Mouse (Mus musculus) monocyte, adult 2 months (primary cell): ENCODE data around the gene Kif5a.

Experiments used
- DNase-seq, 2 experiments: peaks; one replicate each; pipeline ENCODE4 v3.0.0; 2022; ENCODE audit warnings: low spot score in 2 of 2, low read depth in 1 of 2

Gene Kif5a

GRCm38 (mm10) chr10:127266112-127267091 is 3.3 kb upstream of the Kif5a start, which contains the start of gene Dctn2:
Gene Dctn2 (plus strand): TSS chr10:127266368.
- DNase-seq, result peak; percentile 90 to 91

DNA sequence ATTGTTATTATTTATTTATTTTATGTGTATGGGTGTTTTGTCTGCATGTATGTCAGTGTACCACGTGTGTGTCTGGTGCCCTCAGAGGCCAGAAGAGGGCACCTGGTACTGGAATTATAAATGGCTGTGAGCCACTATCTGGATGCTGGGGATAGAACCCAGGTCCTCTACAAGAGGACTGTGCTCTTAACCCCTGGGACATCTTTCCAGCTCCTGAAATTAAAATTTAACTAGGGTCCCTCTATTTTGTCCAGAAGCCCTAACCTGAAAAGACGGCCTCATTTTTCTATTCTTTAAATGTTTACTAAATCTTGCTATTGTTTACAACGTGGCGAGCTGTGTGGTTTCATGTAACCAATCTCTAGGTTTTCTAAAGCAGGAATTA is 2.6 kb upstream of the Kif5a start:
- no peak for DNase-seq

- no peak for DNase-seq
Observed at GRCm38 (mm10) chr10:127264971-127265370, 1.8 kb upstream of the Kif5a start.

GRCm38 (mm10) chr10:127264336-127264735 is 1.2 kb upstream of the Kif5a start:
- no peak for DNase-seq

GRCm38 (mm10) chr10:127263631-127264030 is 483 bp upstream of the Kif5a start:
- no peak for DNase-seq

DNA sequence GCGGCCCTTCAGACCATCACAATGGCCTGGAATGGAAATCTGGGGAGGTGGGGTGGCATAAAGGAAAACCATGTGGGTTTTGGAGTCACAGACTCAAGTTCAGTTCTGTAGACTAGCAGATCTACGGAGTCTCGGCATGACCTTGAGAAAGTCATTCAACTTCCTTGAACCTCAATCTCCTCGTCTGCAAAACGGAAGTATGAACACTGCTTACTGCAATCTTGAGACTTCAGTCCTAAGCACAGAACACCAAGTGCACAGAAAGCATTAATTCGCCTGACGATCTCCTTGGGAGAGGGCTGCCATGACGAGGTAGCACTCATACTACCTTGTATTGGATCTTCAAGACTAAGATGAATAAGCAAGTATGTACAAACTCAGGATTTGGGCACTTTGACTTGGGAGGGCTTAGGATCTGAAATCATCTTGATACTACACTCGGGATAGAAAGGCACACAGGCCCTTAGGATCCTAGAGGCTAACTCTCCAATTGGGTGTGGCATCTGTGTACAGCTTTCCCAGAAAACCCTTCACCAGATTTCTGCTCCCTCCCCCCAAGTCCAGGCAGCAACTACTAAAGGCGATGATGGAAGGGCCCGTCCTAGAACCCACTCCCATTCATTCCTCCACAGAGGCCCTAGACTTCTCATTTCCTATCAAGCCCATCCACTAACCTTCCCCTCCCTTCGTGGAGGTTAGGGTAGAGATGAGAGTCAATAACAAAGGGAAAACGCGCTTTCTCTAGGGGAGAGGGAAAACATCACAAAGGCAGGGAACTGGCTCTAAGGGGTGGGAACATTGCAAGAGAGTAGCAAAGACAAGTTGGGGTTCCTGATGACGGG is 1.2 kb downstream of the Kif5a start:
- DNase-seq, result no peak

GRCm38 (mm10) chr10:127258489-127258888 is 4.7 kb downstream of the Kif5a start:
- no peak for DNase-seq

DNA sequence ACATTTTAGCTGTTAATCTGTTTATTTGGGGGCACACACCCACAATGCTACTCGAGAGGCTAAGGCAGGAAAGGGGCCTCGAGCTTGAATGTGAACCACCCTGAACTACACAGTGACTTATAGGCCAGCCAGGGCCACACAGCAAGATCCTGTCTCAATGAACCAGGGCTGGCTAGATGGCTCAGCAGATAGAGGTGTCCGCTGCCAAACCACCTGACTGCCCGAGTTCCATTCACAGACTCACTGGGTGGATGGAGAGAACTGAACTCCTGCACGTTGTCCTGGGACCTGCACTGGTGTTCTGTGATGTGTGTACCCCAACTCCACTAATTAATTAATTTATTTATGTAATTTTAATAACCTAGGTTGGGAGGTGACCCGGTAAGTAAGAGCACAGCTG is 5.4 kb downstream of the Kif5a start:
- no peak for DNase-seq

- no peak for DNase-seq
Observed at GRCm38 (mm10) chr10:127255625-127256345, 7.4 kb downstream of the Kif5a start.

GRCm38 (mm10) chr10:127250810-127251209 is 12.3 kb downstream of the Kif5a start:
- no peak for DNase-seq

DNA sequence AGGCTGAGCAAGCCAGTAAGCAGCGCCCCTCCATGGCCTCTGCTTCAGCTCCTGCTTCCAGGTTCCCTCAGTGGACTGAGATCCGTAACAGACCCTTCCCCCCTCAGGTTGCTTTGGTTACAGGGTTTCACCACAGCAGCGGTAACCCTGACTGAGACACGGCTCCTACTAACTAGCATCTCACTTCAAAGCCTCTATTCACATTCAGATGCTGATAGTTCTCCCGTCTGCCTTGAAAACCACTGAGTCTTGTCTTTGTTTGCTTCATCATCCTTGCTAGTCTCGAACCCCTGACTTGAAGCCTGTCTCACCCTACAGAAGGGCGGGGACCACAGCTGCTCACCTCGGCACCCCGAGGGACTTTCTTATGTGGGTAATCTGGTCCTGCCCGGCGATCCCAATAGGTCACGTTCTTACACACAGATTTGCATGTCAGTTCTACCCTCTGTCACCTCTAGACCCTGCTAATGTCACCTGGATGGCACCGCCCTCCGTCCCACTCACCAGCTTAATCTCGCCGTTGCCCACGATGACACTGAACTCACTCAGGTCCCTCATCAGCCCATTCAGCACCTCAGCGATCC is 24.8 kb downstream of the Kif5a start:
- no peak for DNase-seq

- no peak for DNase-seq
Observed at GRCm38 (mm10) chr10:127236541-127236940, 26.6 kb downstream of the Kif5a start.

- DNase-seq, result no peak
Observed at GRCm38 (mm10) chr10:127233141-127233540, 30.0 kb downstream of the Kif5a start.

GRCm38 (mm10) chr10:127231741-127232140 is 31.4 kb downstream of the Kif5a start:
- DNase-seq, result no peak

- no peak for DNase-seq
Observed at GRCm38 (mm10) chr10:127230693-127231092, 32.5 kb downstream of the Kif5a start.

DNA sequence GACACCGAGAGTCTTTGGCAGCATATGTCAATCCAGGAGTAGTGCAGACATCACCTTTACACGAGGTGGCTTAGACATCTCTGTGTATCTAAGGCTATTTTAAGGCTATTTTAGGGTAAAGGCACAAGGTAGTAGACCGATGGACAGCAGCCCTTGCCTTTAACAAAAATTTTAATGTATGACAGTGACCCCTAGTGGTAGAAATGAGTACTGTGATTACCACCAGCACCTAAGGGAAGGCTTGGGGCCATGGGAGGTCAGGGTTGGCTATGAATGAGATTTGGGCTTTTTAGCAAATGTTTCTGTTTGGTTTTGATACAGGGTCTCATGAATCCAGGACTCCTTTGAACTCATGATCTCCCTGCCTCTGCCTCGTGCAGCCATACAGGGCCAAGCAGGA is 34.3 kb downstream of the Kif5a start:
- DNase-seq, result peak in 1 of 2 experiments; percentile 15

- no peak for DNase-seq
Observed at GRCm38 (mm10) chr10:127227163-127227562, 36.0 kb downstream of the Kif5a start.

DNA sequence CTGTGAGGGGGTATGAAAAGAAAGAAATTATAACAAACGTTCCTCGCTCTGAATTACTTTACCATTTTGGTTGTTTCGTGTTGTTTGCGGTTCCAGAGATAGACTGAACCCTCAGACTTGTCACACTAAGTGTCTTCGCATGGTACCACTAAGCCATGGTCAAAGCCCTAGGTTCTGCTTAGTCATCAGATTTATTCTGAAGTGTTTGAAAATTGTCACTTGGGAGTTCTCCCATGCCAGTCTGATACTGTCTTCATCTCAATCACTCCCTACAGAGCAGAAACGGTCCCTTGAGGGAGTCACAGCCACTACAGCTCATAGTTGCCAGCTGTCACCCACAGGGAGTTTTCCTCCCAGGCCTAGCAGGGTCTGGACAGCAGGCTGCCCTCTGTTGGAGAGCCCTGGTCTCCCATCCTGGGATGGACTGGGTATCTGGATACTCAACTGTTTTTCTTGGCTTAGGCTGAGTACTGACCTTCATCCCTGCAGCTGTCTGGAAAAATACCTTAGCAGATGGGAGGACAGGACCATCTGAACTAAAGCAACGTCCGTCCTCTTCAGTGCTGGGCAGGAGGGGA is 36.7 kb downstream of the Kif5a start:
- no peak for DNase-seq

- no peak for DNase-seq
Observed at GRCm38 (mm10) chr10:127225732-127226131, 37.4 kb downstream of the Kif5a start.

DNA sequence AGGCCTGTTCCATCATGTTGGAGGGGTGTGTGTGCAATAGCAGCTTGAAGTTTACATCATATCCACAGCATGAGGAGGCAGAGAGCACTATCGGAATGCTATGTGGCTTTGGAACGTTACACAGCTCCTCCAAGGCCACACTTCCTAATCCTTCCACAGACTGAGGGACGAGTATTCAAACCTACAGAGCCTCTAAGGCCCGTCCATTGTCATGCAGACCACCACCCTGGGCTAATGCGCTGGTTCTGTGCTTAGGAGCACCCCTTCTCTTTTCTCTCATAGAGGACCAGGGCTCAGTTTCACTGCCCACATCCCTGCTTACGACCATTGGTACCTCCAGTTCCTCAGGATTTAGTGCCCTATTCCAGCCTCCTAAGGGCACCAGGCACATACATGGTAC is 37.9 kb downstream of the Kif5a start:
- no peak for DNase-seq
